Mouse (Mus musculus) adrenal gland, postnatal 14 days (tissue): ENCODE measurements around the gene Fam187b. TPM values are rescaled to one million over a fixed set of nuclear protein-coding genes. Genes with fewer than 3 reads are reported as not detected.
"Not testable (repeated sequence)": the region's sequence is repeated elsewhere in the genome, so short reads cannot be mapped to it uniquely, and the experiment has no call there.

ENCODE experiments used
- DNase-seq: peaks from one replicate; pipeline ENCODE4 v3.0.0; 2021; ENCODE audit warnings: mixed read lengths
- long read RNA-seq, 2 experiments: library from polyadenylated mRNA; stranded (forward); transcript quantifications; one replicate each; pipeline ENCODE4 v2.0.0; 2021
- total RNA-seq: library from RNA; stranded (reverse); gene quantifications from 2 replicates; pipeline ENCODE4 v1.2.3, GENCODE M21; 2021

Fam187b gene
- 0.34 and 1.1 TPM in 2 replicates for total RNA-seq
- long read RNA-seq, experiment 1 = 0 reads
- long read RNA-seq, experiment 2, partial matches to known transcripts = 0 of 1 reads
- long read RNA-seq, experiment 2, other reads (novel, unspliced or antisense) = 0 of 1 reads

DNA sequence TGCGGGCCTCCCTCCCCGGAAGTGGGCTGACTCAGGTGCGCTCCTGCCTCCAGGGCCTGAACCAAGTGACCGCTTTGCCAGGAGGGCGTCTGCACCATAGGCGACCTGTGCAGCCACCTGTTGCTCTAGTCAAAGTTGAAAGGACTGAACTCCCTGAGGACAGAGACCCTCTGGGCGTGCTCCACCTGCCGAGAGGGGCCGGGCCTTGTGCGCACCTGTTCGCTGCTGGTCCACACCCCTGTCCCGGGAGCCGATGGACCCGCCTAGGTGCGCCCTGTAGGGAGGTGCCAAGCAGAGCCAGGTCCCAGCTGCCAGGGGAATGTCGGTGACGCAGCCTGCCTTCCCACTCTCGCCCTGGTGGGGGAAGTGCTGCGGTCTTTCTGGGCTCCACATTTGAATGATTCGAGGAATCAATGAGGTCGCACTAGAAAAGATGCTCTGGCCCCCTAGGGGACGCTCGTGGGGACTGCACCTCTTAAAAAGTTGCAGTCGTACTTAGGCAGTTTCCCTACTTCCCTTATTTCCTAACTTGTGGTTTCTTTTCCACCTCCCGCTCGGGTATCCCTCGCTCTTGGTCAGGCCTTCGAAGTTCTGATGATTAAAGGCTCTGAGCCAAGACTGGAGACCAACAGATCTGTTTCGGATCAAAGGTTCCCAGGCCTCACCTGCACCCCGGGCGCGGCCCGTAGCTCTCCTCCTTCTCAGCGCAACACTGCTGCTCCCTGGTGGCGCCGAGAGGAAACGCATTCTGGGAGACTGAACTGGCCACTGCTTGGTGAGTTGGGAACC lies at the start of gene Fam187b:
Gene Fam187b, plus strand, starts transcription at position 290 of the 789 bp plus-strand sequence.
- peak; percentile 94 for DNase-seq

DNA sequence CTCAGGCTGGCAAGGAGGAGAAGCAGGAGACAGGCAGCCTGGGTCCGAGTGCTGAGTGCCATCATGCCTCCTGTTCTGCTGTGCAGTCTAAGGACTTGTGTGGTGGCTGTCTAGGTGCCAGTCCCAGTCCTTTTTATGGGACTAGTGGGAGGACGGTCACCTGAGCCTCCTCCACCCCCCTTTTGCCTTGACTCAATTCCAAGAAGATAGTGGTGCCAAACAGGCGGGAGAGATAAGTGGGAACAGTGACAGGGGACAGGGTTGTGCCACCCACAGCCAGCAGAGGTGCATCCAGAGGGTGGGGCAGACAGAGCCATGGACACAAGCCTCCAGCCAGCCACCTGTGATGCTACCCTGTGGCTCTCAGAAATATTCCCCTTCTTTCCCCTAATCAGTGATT lies 49.5 kb upstream of the Fam187b start:
- DNase-seq = no peak

DNA sequence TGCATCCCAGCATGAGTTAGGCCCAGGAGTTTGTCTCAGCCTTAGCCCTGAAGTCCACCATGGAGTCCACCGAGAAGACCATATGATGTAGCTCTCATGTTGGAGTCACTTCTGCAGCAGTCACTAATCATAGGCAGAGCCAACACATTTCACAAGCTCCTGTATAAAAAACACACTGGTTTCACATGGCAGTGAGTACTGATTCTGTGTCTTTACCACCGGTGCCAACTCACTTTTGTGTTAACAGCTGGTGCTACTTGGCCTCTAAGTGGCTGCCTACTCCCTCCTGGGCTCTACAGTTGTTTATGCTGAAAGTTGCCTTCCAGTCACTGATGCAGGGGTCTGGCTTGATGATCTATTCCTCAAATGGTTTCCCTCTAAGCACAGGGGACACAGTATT lies 49.0 kb upstream of the Fam187b start, which contains the start of gene Hamp2:
Gene Hamp2, minus strand, starts transcription at position 101 of the 400 bp plus-strand sequence.
- not testable (repeated sequence) for DNase-seq

DNA sequence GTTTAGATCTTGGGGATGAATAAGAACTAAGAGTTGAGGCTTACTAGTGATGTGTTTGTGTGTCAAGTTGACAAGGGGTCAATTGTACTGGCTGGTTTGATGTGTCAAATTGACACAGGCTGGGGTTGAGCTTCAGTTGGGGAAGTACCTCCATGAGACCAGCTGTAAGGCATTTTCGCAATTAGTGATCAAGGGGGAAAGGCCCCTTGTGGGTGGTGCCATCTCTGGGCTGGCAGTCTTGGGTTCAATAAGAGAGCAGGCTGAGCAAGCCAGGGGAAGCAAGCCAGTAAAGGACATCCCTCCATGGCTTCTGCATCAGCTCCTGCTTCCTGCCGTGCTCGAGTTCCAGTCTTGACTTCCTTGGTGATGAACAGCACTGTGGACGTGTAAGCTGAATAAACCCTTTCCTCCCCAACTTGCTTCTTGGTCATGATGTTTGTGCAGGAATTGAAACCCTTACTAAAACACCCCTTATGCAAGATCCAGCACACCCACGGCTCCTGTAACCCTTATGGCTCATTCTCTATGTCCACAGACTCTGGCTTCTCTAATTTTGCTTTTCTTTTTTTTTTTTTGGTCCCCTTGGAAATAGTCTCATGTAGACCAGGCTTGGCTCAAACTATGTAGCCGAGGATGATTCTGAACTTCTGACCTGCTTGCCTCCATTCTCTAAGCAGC lies 38.0 kb upstream of the Fam187b start:
- DNase-seq = not testable (repeated sequence)

DNA sequence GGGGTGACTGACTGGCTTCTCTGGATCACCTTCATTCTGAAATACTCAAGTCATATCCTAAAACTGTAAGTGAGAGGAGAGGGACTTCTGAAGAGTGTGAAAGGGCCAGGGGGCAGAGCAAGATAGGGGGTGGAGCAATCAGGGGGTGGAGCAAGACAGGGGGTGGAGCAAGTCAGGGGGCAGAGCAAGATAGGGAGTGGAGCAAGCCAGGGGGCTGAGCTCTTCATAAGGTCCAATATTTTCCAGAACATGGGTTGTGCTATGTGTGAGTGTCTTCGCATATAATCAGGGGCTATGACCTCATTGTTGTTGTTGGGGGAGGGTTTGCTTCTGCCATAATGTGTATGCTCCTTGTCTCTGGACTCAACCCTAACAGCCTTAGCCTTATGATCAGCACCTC lies 33.5 kb upstream of the Fam187b start:
- DNase-seq = not testable (repeated sequence)

DNA sequence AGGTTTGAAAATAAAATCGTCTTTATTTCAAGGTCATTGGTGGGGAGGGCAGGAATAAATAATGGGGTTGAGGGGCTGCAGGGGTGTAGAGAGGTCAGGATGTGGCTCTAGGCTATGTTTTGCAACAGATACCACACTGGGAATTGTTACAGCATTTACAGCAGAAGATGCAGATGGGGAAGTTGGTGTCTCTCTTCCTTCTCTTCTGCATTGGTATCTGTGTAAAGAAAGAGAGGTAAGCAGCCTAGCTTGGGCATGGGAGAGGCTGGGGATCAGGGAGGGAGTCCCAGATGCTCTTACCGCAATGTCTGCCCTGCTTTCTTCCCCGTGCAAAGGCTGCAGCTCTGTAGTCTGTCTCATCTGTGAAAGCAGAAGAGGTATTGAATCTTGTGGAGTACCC lies 31.2 kb upstream of the Fam187b start:
- DNase-seq = not testable (repeated sequence)

DNA sequence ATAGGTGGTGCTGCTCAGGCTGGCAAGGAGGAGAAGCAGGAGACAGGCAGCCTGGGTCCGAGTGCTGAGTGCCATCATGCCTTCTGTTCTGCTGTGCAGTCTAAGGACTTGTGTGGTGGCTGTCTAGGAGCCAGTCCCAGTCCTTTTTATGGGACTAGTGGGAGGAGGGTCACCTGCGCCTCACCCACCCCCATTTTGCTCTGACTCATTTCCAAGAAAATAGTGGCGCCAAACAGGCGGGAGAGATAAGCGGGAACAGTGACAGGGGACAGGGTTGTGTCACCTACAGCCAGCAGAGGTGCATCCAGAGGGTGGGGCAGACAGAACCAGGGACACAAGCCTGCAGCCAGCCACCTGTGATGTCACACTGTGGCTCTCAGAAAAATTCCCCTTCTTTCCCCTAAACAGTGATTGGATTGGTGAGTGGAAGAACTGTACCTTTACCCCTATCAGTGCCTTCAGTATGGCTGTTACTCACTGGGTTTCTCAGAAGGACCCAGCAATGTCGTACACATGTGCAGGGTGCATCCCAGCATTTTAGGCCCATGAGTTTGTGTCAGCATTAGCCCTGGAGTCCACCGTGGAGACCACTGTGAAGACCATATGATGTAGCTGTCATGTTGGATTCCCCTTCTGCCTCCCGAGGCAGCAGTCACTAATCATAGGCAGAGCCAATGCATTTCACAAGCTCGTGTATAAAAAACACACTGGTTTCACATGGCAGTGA lies 29.5 kb upstream of the Fam187b start, which contains the start of gene Hamp:
Gene Hamp, minus strand, starts transcription at position 124 of the 727 bp plus-strand sequence.
- DNase-seq = no peak

DNA sequence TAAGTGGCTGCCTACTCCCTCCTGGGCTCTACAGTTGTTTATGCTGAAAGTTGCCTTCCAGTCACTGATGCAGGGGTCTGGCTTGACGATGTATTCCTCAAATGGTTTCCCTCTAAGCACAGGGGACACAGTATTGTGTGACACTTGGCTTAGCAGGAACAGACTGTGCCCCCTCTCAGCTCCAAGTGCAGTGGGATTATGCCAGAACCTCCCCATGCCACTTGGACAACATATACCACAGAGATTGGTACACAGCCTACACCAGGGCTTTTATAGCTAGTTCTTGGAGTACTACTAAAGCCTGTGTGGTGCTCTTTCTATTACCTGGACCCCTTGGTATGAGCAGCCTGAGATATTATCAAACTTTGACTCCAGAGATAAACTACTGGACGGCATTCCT lies 28.9 kb upstream of the Fam187b start:
- not testable (repeated sequence) for DNase-seq

DNA sequence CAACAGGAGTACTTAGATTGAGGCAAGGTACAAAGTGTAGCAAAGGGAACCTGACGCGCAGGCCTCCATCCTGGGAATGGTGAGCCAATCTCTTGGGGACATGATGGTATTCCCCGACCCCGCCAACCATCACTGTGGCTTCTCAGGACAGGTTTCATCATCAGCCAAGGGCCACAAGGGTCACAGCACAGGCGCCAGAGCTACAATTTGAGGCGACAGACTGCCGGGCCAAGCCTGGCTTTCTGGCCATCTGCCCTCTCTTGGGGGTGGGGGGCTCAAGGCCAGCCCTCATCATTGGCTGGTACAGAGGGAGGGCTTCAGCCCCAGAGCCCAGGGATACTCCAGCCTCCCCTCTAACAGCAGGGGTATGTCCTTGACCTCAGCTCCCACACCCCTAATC lies 28.1 kb upstream of the Fam187b start:
- DNase-seq = peak; percentile 62

DNA sequence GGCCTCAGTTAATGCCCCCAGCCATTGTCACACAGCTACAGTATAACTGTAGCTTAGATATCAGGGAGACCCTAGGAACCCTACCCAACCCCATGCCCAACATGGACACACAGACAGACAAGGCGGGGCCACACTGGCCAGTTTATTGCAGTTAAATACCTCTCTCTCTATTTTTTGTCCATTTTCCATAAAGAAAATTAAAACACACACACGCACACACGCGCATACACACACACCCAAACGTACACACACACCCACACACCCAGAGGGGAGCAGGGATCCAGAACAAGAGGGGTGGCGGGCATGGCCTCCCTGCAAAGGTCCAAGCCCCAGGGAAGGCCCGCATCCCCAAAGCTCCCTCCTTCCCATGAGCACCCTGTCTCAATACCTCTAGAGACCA lies 27.7 kb upstream of the Fam187b start:
- DNase-seq = no peak

DNA sequence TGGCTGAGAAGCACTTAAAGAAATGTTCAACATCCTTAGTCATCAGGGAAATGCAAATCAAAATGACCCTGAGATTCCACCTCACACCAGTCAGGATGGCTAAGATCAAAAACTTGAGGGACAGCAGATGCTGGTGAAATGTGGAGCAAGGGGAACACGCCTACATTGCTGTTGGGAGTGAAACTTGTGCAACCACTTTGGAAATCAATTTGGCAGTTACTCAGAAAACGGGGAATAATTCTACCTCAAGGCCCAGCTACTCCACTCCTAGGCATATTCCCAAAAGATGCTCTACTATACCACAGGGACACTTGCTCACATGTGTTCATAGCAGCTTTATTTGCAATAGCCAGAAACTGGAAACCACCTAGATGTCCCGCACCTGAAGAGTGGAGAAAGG lies 23.7 kb upstream of the Fam187b start:
- DNase-seq = peak; percentile 56

DNA sequence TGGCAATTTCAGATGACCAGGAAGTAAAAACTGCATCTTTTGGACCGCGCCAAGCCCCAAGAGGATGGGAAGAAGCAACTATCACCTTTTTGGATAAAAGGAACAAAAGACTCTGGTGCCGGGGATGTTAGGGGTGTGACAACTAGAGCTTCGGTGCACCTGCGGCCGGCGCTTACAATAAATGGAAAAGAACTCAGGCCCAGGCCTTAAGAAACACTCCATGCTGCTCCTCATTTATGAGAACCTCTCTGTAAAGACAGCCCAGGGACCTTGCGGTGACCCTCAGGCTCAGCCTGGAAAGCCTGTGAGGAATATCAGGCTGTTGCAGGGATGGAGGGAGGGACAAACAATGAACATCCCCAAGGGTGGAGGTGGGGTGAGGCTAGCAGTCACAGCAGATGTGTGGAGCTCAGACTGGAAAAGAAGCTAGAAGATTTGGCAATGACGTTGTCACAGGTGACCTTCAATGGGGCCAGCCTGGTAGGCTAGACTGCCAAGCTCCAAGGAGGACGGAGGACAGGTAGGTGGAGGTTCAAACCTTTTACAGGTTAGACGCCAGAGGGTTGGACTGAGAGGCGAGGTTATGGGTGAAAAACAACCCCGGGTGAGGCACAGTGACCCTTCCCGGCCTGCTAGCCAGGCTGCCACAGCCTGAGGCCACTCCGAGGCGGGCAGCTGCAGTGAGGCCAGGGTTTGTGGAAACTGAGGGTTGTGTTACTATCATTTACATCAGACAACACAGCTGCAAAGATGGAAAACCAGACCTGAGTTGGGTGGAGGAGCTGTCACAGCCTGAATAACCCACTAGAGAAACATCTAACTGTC lies 20.9 kb upstream of the Fam187b start:
- peak; percentile 17 for DNase-seq

DNA sequence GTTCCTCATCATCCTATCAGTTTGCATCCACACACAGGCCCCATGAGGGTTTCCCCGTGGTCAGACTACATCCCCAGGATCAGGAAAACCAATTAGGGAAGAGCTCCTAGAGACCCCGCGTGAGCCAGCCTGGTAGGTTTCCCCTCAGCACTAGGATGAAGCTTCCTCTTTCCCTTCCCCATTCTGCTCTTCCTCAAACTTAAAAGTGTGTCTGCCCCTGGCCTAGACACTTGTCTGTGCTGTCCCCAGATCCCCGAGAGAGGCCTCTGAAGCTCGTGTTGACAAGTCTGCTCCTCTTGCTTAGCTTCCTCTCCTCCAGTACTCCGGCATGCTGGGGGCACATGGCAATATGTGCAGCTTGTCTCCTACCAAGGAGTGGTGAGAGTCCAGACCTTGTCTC lies 20.1 kb upstream of the Fam187b start:
- DNase-seq = peak; percentile 13

DNA sequence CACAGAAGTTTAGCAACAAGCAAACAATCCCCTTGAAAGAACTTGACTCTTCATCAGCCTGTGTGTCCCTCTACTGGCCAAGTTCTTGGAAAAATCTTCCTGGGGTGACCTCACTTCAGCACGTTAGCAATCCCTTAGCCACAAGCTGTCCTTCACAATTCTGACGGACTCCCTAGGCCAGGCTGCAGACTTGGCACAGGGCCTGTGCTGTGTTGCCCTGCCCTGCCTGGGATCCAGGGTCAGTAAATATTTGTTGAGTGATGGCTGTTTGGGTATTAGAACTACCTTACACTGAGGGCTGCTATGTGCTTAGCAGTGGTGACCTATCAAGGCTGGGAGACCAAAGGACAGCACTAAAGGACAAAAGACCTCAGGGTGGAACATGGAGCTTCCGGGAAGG lies 19.6 kb upstream of the Fam187b start:
- peak; percentile 87 for DNase-seq

DNA sequence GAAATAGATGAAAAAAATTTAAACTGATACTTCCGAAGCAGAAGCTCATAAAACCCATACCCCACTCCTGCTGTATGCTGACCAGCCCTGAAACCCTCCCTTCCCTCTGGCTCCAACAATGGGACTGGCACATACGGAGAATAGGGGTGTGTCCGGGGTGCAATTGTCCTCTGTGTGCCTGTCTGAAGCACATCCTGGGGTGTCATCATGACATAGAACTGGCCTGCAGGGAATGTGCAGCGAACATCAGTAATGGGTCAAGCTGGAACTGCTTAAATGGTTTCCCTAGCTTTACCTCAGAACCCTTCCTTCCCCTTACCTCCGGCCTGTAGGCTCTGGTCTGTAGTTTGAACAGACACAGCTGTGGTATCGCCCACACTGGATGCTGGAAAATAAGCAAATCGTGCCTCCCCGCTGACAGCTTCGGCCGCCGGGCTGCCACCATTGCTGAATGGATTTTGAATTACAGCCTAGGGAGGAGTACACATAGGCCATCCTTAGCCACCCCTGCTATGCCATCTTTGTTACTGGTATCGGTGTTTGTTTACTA lies 18.5 kb upstream of the Fam187b start:
- peak; percentile 9 for DNase-seq

DNA sequence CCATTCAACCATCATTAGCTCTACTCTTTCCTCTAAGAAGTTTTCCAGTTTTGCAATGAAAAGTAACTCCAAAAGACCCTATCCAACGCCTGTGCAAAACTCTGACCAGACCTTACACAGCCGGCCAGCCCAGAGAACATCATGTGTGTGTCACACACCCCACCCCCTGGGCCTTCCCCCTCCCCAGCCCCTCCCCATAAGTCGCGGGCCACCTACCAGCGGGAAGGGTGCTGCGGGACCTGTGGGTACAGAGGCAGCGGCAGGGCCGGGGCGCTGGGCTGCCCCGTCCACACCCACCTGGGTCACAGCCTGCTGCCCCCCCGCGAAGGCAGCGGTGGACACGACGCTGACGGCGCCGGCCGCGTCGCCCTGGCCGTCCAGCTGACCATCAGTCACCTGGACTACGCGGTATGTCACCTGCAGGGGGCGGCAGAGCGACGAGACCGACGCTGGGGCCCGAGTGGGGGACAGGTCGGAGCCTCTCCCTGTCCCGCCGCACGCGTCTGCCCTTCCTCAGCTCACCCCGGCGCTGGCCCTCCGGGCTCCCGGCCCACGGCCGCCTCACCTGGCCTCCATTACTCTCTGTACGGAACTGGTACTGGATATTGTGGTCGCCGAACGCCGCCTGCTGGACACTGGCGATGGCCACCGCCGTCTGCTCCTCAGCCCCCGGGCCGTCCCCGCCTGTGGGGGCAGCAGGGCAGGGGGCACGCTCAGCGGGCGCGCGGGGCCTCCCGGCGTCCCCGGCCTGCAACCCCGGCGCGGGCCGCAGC lies 17.8 kb upstream of the Fam187b start:
- DNase-seq = peak; percentile 95

DNA sequence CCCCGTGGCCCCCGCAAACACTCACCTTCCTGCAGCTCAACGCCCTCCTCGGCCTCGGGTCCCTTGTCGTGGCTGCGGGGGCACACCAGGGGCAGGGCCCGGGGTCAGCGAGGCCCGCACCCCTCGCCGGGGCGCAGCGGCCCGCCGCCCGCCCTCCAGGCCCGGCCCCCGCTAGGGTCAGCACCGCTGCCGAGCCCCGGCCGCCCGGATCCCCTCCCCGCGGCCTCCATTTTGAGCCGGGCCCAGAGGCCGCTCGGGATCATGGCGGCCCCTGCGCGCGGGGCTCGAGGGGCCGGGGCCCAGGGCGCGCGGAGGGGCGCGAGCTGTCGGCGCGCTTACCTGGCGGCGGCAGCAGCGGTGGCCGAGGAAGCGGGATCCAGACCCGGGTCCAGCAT lies 17.2 kb upstream of the Fam187b start:
- no peak for DNase-seq

DNA sequence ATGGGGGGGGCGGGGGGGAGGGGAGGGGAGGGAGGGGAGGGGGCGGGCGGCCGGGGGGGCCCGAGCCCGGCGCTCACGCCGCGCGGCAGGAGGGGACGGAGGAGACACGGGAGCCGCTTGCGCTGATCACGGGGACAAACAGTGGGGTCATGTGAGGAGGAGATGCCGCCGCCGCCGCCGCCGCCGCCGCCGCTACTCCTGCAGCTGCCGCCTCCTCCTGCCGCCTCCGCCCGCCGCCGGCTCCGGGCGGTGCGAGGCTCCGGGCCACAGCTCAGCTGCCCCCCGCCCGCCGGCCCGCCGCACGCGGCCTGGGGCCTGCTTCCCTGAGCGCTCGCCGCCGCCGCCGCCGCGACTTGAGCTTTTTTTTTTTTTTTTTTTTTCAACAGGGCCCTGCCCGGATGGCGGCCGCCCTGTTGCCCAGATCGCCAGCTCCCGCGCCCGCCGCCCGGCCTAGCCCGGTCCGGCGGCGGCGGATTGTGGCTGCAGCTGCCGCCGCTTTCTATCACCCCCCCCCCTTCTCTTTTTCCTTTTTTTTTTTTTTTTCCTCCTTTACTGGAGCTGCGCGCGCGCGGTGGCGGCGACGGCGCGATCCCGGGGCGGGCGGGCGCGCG lies 16.7 kb upstream of the Fam187b start, which contains the start of gene Usf2:
Gene Usf2, minus strand, starts transcription at position 48 of the 611 bp plus-strand sequence.
- DNase-seq = peak; percentile 93

DNA sequence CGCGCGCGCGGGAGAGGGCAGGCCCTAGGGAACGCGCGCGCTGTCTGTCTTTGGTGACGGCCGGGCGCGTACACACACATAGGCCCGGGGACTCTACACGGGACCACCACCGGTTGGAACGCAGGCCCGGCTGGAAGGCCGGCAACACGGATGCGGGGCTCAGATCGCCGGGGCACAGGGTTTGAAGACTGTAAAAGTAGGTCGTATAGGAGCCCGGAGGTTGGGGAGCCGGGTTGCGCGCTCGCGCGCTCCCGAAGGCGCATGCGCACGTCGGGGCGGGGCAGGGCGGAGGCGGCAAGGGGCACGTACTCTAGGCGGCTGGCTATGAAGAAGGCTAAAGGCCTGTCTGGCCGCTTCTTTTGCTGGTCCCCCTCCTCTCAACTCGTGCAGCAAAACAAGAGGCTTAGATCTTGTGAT lies 16.2 kb upstream of the Fam187b start:
- DNase-seq = peak; percentile 95
